Mouse (Mus musculus) heart, embryonic 11.5 days (tissue): ENCODE results near the gene Cpox. TPM values are rescaled to one million over a fixed set of nuclear protein-coding genes. Genes with fewer than 3 reads are reported as not detected.

Experiments
- ATAC-seq: fragments of 200-750 bp; cut with Nextera tagmentation; replicated peaks from 2 replicates; pipeline ENCODE4 v1.8.0; 2017; ENCODE audit warnings: moderate library complexity; ENCODE audit not compliant: insufficient number of reproducible peaks, low FRiP score, low TSS enrichment
- H3K27ac ChIP-seq: fragments of 300-500 bp; sonication (generic); 2 replicates; pipeline ENCODE4 v1.5.1; 2014; ENCODE audit warnings: mild to moderate bottlenecking, low read depth, low read length
- H3K27me3 ChIP-seq: fragments of 300-500 bp; sonication (generic); 2 replicates; pipeline ENCODE4 v1.6.1; 2014; ENCODE audit warnings: mild to moderate bottlenecking, low read length, mixed read lengths; ENCODE audit not compliant: control insufficient read depth, insufficient read depth
- H3K36me3 ChIP-seq: fragments of 300-500 bp; sonication (generic); 2 replicates; pipeline ENCODE4 v1.6.1; 2014; ENCODE audit warnings: mild to moderate bottlenecking, low read length, moderate library complexity, mixed read lengths; ENCODE audit not compliant: control insufficient read depth, insufficient read depth
- H3K4me1 ChIP-seq: fragments of 300-500 bp; sonication (generic); 2 replicates; pipeline ENCODE4 v1.6.1; 2014; ENCODE audit warnings: low read length; ENCODE audit not compliant: control insufficient read depth, insufficient read depth
- H3K4me2 ChIP-seq: fragments of 300-500 bp; sonication (generic); 2 replicates; pipeline ENCODE4 v1.6.1; 2014; ENCODE audit warnings: mild to moderate bottlenecking, moderate library complexity
- H3K4me3 ChIP-seq: fragments of 300-500 bp; sonication (generic); 2 replicates; pipeline ENCODE4 v1.5.1; 2014; ENCODE audit warnings: low read depth, low read length
- H3K9ac ChIP-seq: fragments of 300-500 bp; sonication (generic); 2 replicates; pipeline ENCODE4 v1.6.1; 2014; ENCODE audit warnings: mild to moderate bottlenecking, low read depth, low read length, moderate library complexity
- H3K9me3 ChIP-seq: fragments of 300-500 bp; sonication (generic); replicated peaks from 2 replicates; pipeline ENCODE4 v1.6.1; 2016; ENCODE audit warnings: low read length; ENCODE audit not compliant: control insufficient read depth
- WGBS: fragments of 180-500 bp; shearing (Covaris S2); extraction: QIAGEN DNeasy Blood & Tissue Kit; methylation state at CpG from one replicate; pipeline ENCODE4 v1.1.7; 2014; ENCODE audit not compliant: insufficient replicate concordance; 5-methylcytosine and 5-hydroxymethylcytosine counted together
- polyA plus RNA-seq: library from polyadenylated mRNA; unstranded; fragments of >200 nt; fragmentation: Nextera tagmentation; extraction: Ambion mirVana; gene quantifications from 2 replicates; pipeline ENCODE4 v1.2.1, GENCODE M21; 2014

The Cpox gene
- polyA plus RNA-seq, 1 experiment from 2014 or later, result 67.7 TPM

DNA sequence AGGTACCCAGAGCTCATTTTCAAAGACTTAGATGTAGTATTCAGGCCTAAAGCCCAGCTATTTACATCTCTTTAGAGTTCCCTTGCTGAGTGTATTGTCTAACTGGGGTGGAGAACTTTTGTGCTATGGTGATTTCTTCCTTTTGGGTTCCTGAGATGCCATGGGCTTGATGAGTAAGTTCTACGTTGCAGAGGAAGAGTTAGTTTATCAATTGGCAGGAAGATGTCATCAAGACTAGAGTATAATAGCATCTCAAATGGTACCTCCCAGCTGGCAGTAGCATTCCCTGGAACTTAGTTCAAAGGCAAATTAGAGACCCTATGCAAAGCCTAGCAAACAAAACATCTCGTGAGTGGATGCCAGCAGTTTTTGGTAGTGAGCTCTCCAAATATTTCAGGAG lies 34.2 kb upstream of the Cpox start:
- H3K4me2 ChIP-seq, result no peak overlapping the region
- H3K27ac ChIP-seq, result no peak overlapping the region
- H3K36me3 ChIP-seq, result no peaks in the 10 kb centered on the region
- no peak overlapping the region for H3K4me3 ChIP-seq
- no peak overlapping the region for H3K9ac ChIP-seq
- no peaks in the 10 kb centered on the region for H3K4me1 ChIP-seq
- no peaks in the 10 kb centered on the region for H3K27me3 ChIP-seq
- WGBS, result 67% methylated on average over 2 of the region's 2 CpGs
- no peak for ATAC-seq
- H3K9me3 ChIP-seq, result no peaks in the 10 kb centered on the region

DNA sequence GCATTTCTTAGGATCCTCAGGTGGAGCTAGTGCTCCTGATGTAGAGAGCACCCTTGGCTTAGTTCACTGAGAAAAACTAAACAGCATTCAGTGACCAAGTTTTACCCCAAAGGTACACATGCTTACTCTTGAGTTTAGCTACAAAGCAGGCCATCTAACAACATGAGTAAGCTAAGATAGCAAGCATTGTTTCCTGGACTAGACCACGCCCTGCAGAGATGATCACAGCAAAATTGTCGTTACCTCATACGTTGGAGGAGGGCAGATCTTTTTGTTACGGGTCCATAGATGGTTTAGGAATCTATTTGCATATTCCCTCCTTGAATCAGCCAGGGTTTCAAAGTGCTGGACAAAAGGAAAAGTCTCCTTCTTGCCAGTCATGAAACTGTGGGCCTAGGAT lies 32.6 kb upstream of the Cpox start:
- no peak overlapping the region for H3K9ac ChIP-seq
- H3K4me3 ChIP-seq, result no peak overlapping the region
- ATAC-seq, result peak; percentile 84
- H3K27me3 ChIP-seq, result no peaks in the 10 kb centered on the region
- H3K27ac ChIP-seq, result peak overlapping the region; percentile 41; the same call in 1 of the 2 replicates
- 75% methylated on average over 4 of the region's 4 CpGs for WGBS
- H3K9me3 ChIP-seq, result no peaks in the 10 kb centered on the region
- no peak overlapping the region for H3K4me2 ChIP-seq
- no peaks in the 10 kb centered on the region for H3K36me3 ChIP-seq
- H3K4me1 ChIP-seq, result no peaks in the 10 kb centered on the region

DNA sequence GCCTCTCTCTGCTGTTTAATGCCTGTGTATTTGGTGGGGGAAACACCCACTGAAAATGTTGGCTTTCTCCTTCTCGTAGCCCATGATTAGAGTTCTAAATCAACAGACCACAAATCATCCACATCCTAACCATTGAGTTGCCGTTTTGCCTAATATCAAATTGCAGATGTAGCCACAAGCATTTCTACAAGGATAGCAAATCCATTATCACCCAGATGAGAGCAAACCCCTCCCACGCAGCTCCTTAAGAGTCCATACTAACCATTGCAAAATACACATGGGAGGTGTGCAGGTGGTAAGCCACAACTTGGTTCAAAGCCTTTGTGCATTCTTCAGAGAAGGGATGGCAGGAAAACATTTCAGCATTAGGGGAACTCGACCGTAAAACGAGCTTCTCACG lies 32.1 kb upstream of the Cpox start:
- Histone ChIP-seq H3K9ac (no peak overlapping the region), H3K9me3 (no peaks in the 10 kb centered on the region), H3K27me3 (no peaks in the 10 kb centered on the region), H3K27ac (no peak overlapping the region), H3K4me1 (no peaks in the 10 kb centered on the region), H3K36me3 (no peaks in the 10 kb centered on the region), H3K4me3 (no peak overlapping the region), H3K4me2 (no peak overlapping the region)
- no peak for ATAC-seq
- 82% methylated on average over 7 of the region's 7 CpGs for WGBS

DNA sequence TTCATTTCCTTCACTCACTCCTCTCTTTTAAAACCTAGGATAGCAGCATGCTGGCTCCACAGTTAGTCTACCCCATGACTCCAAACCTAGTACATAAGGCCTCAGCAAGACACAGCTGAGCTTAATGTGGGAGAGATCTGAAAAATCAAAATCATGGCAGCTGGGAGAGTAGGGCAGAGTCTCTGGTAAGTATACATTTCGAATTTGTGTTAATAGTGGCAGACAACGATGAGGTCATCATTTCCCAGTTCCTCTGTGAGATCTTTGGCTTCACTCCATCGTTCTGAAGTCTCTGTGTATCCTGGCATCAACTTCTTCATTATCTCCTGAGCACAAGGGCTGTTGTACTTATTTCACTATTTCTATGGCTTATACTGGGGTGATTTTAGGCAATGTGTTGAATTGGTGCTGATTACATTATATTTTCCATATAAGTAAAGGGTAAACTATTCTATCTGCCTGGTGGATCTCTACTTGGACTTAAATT lies 31.4 kb upstream of the Cpox start, which contains the start of gene E330017A01Rik:
TSS of gene E330017A01Rik (minus strand) at position 51 of the 487 bp plus-strand sequence.
- no peak within 1 kb of the TSS for H3K4me3 ChIP-seq
- no peak within 1 kb of the TSS for H3K9ac ChIP-seq
- no peaks in the 10 kb centered on the region for H3K4me1 ChIP-seq
- WGBS, result 61% methylated on average over 3 of the region's 3 CpGs
- no peak within 1 kb of the TSS for H3K4me2 ChIP-seq
- no peaks in the 10 kb centered on the region for H3K27me3 ChIP-seq
- ATAC-seq, result no peak
- no peaks in the 10 kb centered on the region for H3K9me3 ChIP-seq
- H3K36me3 ChIP-seq, result no peaks in the 10 kb centered on the region
- H3K27ac ChIP-seq, result no peak within 1 kb of the TSS

DNA sequence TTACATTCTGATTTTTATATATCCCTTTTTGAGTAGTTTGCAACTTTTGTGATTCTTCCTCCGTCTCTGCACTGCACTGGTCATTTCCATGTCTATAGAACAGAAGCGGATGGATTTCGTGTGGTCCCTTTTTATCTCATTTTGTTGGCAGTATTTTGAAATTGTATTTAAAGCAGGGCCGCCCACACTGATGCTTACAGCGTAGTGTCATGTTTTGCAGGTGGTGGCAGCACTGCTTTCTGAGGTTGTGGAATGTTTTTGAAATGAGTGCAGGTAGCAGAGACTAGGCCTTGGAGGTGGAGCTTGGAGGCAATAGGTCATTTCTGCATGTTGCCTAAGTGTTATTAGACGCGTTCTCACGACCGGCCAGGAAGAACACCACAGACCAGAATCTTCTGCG lies 20.1 kb upstream of the Cpox start:
- Histone ChIP-seq H3K4me1 (no peaks in the 10 kb centered on the region), H3K9me3 (no peaks in the 10 kb centered on the region), H3K4me3 (no peak overlapping the region), H3K9ac (no peak overlapping the region), H3K27me3 (no peaks in the 10 kb centered on the region), H3K36me3 (no peaks in the 10 kb centered on the region), H3K27ac (no peak overlapping the region), H3K4me2 (no peak overlapping the region)
- 90% methylated on average over 10 of the region's 10 CpGs for WGBS
- ATAC-seq, result no peak

DNA sequence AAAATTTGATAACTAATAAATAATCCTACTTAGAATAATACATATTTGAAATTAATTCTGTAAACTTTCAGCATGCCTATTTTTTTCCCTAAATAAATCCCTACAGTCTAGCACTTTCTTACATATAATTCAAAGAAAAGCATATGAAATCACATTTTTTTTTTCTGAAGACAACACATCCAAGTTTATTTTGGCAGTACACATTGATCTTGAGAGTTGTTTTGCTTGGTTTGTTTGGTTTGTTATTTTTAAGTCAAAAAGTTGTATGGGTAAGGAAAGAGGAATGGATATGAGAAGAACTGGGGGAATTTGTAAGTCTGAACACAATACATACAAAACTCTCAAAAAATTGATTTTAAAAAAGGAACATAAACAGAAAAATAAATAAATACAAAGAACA lies 14.3 kb upstream of the Cpox start:
- Histone ChIP-seq H3K4me3 (no peak overlapping the region), H3K36me3 (no peaks in the 10 kb centered on the region), H3K4me1 (no peaks in the 10 kb centered on the region), H3K27me3 (no peaks in the 10 kb centered on the region), H3K4me2 (no peak overlapping the region), H3K9ac (no peak overlapping the region), H3K27ac (no peak overlapping the region), H3K9me3 (no peaks in the 10 kb centered on the region)
- ATAC-seq, result no peak

DNA sequence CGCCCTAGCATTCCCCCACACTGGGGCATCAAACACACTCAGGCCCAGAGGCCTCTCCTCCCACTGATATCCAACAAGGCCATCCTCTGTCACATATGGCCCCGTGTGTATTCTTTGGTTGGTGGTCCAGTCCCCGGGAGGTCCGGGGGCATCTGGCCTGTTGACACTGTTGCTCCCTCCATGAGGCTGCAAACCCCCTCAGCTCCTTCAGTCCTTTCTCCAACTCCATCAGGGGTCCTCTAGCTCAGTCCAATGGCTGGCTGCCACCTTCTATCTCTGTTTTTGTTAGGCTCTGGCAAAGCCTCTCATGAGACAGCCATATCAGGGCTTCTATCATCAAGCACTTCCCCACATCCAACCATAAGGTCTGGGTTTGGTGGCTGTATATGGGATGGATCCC lies 13.6 kb upstream of the Cpox start:
- H3K27me3 ChIP-seq, result no peaks in the 10 kb centered on the region
- H3K4me1 ChIP-seq, result no peaks in the 10 kb centered on the region
- no peak overlapping the region for H3K27ac ChIP-seq
- no peaks in the 10 kb centered on the region for H3K9me3 ChIP-seq
- WGBS, result 70% methylated on average over 4 of the region's 4 CpGs
- no peak overlapping the region for H3K9ac ChIP-seq
- H3K4me3 ChIP-seq, result no peak overlapping the region
- H3K4me2 ChIP-seq, result no peak overlapping the region
- ATAC-seq, result no peak
- H3K36me3 ChIP-seq, result no peaks in the 10 kb centered on the region

DNA sequence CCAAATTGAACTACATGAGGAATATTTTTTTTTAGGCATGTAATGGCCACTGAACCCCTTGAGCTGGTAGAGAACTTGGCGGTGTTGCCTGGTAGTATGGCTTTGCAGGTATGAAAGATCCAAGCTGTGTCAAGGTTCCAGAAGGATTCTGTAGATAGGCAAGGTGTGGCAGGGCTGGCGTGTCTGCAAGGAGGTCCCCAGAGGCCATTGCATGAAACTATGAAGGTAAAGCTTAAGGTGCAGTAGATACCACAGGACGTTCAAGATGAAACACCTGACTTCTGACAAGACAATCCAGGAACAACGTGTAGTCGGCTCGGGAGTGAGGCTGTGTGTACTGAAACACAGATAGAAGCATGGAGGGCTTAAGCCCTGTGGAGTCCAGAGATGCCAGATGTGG lies 11.4 kb upstream of the Cpox start:
- Histone ChIP-seq H3K9me3 (no peaks in the 10 kb centered on the region), H3K4me2 (no peak overlapping the region), H3K27me3 (no peaks in the 10 kb centered on the region), H3K36me3 (no peaks in the 10 kb centered on the region), H3K4me1 (no peaks in the 10 kb centered on the region), H3K4me3 (no peak overlapping the region), H3K27ac (no peak overlapping the region), H3K9ac (no peak overlapping the region)
- ATAC-seq, result peak; percentile 40; the same call in 1 of the 2 replicates
- 75% methylated on average over 6 of the region's 6 CpGs for WGBS

DNA sequence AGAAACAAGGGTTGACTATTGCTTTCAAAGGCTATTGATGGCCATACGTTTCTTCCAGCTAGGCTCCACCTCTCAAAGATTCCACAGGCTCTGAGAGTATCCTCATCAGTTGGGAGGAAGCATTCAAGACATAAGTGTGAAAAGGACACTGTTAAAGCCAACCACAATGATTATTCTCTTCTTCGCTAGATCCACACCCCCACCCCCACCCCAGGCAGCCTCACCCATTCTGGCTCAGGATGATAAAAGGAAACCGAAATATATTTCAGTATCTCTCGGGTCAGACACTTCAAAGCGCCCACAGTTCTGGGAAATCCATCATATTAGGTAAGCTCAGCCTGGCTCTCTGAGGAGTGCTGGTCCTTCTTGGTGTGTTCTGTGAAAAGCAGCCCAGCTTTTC lies 8.3 kb upstream of the Cpox start:
- Histone ChIP-seq H3K4me2 (peak overlapping the region; percentile 38; the same call in 1 of the 2 replicates), H3K9me3 (no peaks in the 10 kb centered on the region), H3K4me3 (no peak overlapping the region), H3K4me1 (no peaks in the 10 kb centered on the region), H3K27ac (peak overlapping the region; percentile 88), H3K36me3 (no peaks in the 10 kb centered on the region), H3K9ac (no peak overlapping the region), H3K27me3 (no peaks in the 10 kb centered on the region)
- 63% methylated on average over 5 of the region's 5 CpGs for WGBS
- peak; percentile 89 for ATAC-seq
